Mouse (Mus musculus) embryo, embryonic 11.5 days (tissue): ENCODE measurements around the gene Loxl4.

Experiments
- DNase-seq: peaks from one replicate; pipeline ENCODE4 v3.0.0-alpha.2; 2012; ENCODE audit warnings: low read depth, low spot score

The Loxl4 gene

GRCm38 (mm10) chr19:42612654-42613053 is at the start of gene Loxl4:
Loxl4 (minus strand) TSS chr19:42612813.
- no peak for DNase-seq

- no peak for DNase-seq
These were observed 49.0 kb upstream of the Loxl4 start for GRCm38 (mm10) chr19:42661430-42662164.

- no peak for DNase-seq
These were observed 47.6 kb upstream of the Loxl4 start for GRCm38 (mm10) chr19:42660244-42660565.

GRCm38 (mm10) chr19:42659354-42660243 is 47.0 kb upstream of the Loxl4 start:
- DNase-seq: no peak

GRCm38 (mm10) chr19:42658435-42659135 is 46.0 kb upstream of the Loxl4 start:
- DNase-seq: no peak

GRCm38 (mm10) chr19:42657769-42658168 is 45.2 kb upstream of the Loxl4 start:
- no peak for DNase-seq

- no peak for DNase-seq
These were observed 44.7 kb upstream of the Loxl4 start for GRCm38 (mm10) chr19:42657306-42657705.

- no peak for DNase-seq
These were observed 42.4 kb upstream of the Loxl4 start for GRCm38 (mm10) chr19:42655006-42655405.

GRCm38 (mm10) chr19:42653091-42653490 is 40.5 kb upstream of the Loxl4 start:
- no peak for DNase-seq

- no peak for DNase-seq
These were observed 39.8 kb upstream of the Loxl4 start for GRCm38 (mm10) chr19:42652425-42652824.

GRCm38 (mm10) chr19:42640211-42640610 is 27.6 kb upstream of the Loxl4 start:
- DNase-seq: no peak

GRCm38 (mm10) chr19:42639544-42639943 is 26.9 kb upstream of the Loxl4 start:
- DNase-seq: no peak

GRCm38 (mm10) chr19:42638604-42639481 is 26.2 kb upstream of the Loxl4 start:
- DNase-seq: no peak

GRCm38 (mm10) chr19:42636631-42637030 is 24.0 kb upstream of the Loxl4 start:
- DNase-seq: no peak

- DNase-seq: no peak
These were observed 21.0 kb upstream of the Loxl4 start for GRCm38 (mm10) chr19:42633650-42634049.

GRCm38 (mm10) chr19:42632301-42632700 is 19.7 kb upstream of the Loxl4 start:
- no peak for DNase-seq

- DNase-seq: no peak
These were observed 18.9 kb upstream of the Loxl4 start for GRCm38 (mm10) chr19:42631541-42631961.

- DNase-seq: no peak
These were observed 15.5 kb upstream of the Loxl4 start for GRCm38 (mm10) chr19:42628068-42628467.

GRCm38 (mm10) chr19:42613647-42614225 is 1.1 kb upstream of the Loxl4 start:
- DNase-seq: no peak

- DNase-seq: no peak
These were observed 503 bp upstream of the Loxl4 start for GRCm38 (mm10) chr19:42613116-42613515.

- no peak for DNase-seq
These were observed 867 bp downstream of the Loxl4 start for GRCm38 (mm10) chr19:42611746-42612145.
